Mouse (Mus musculus): ENCODE data around the gene Gria3.

The Gria3 gene

GRCm38 (mm10) chrX:41400058-41400904 lies at the start of gene Gria3:
Gene Gria3 (plus strand): TSS chrX:41400854.
- no peak for DNase-seq

GRCm38 (mm10) chrX:41387086-41387485 lies 13.6 kb upstream of the Gria3 start:
- no peak for DNase-seq

- no peak for DNase-seq
Observed at GRCm38 (mm10) chrX:41389079-41389478, 11.6 kb upstream of the Gria3 start.

GRCm38 (mm10) chrX:41398482-41398881 lies 2.2 kb upstream of the Gria3 start:
- DNase-seq, result no peak

- DNase-seq, result no peak
Observed at GRCm38 (mm10) chrX:41401186-41401585, 532 bp downstream of the Gria3 start.

- DNase-seq, result no peak
Observed at GRCm38 (mm10) chrX:41401590-41402240, 1.1 kb downstream of the Gria3 start.

GRCm38 (mm10) chrX:41402656-41403055 lies 2.0 kb downstream of the Gria3 start:
- DNase-seq, result no peak

- DNase-seq, result no peak
Observed at GRCm38 (mm10) chrX:41406288-41406687, 5.6 kb downstream of the Gria3 start.

- no peak for DNase-seq
Observed at GRCm38 (mm10) chrX:41409791-41410190, 9.1 kb downstream of the Gria3 start.

GRCm38 (mm10) chrX:41425651-41426050 lies 25.0 kb downstream of the Gria3 start:
- no peak for DNase-seq

GRCm38 (mm10) chrX:41428011-41428410 lies 27.4 kb downstream of the Gria3 start:
- no peak for DNase-seq

GRCm38 (mm10) chrX:41435541-41435940 lies 34.9 kb downstream of the Gria3 start:
- DNase-seq, result no peak

GRCm38 (mm10) chrX:41438841-41439240 lies 38.2 kb downstream of the Gria3 start:
- no peak for DNase-seq

- DNase-seq, result no peak
Observed at GRCm38 (mm10) chrX:41448876-41449275, 48.2 kb downstream of the Gria3 start.

- DNase-seq, result no peak
Observed at GRCm38 (mm10) chrX:41477486-41477885, 76.8 kb downstream of the Gria3 start.

GRCm38 (mm10) chrX:41496528-41496927 lies 95.9 kb downstream of the Gria3 start:
- no peak for DNase-seq

- DNase-seq, result no peak
Observed at GRCm38 (mm10) chrX:41505371-41505770, 104.7 kb downstream of the Gria3 start.

GRCm38 (mm10) chrX:41507959-41508358 lies 107.3 kb downstream of the Gria3 start:
- DNase-seq, result no peak

- no peak for DNase-seq
Observed at GRCm38 (mm10) chrX:41514982-41515381, 114.3 kb downstream of the Gria3 start.

- no peak for DNase-seq
Observed at GRCm38 (mm10) chrX:41532511-41532910, 131.9 kb downstream of the Gria3 start.

- no peak for DNase-seq
Observed at GRCm38 (mm10) chrX:41535886-41536285, 135.2 kb downstream of the Gria3 start.

GRCm38 (mm10) chrX:41562296-41563060 lies 161.8 kb downstream of the Gria3 start:
- DNase-seq, result no peak

- no peak for DNase-seq
Observed at GRCm38 (mm10) chrX:41564898-41565297, 164.2 kb downstream of the Gria3 start.

GRCm38 (mm10) chrX:41573079-41573478 lies 172.4 kb downstream of the Gria3 start:
- no peak for DNase-seq
